Mouse (Mus musculus) adrenal gland, postnatal 25 days (tissue): ENCODE results near the gene Angel2. TPM values are rescaled to one million over a fixed set of nuclear protein-coding genes. Genes with fewer than 3 reads are reported as not detected.

Source experiments
- DNase-seq: peaks from one replicate; pipeline ENCODE4 v3.0.0; 2021; ENCODE audit warnings: mixed read lengths
- total RNA-seq: library from RNA; stranded (reverse); gene quantifications from 2 replicates; pipeline ENCODE4 v1.2.3, GENCODE M21; 2021

The Angel2 gene
- total RNA-seq, 1 experiment from 2014 or later, result 56.8 TPM

GRCm38 (mm10) chr1:190929010-190929695 lies 4.2 kb downstream of the Angel2 start:
- no peak for DNase-seq

DNA sequence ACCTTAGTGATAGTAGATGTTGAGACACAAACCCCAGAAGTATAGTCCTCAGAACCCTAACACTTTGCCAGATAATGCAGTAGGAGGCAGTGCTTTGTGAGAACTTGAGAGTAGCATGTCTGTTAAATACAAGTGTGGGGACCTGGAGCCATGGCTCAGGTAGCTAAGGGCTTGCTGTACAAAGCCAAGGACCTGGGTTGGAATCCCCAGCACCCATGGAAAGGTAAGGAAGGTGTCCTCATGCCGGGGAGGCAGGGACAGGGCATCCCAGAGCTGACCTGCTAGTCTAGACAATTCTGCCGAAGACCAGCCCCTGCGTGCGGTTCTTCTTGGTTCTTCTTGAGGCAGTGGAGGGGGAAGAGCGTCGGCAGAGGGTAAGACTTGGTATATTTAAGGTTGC lies 5.3 kb downstream of the Angel2 start:
- no peak for DNase-seq

DNA sequence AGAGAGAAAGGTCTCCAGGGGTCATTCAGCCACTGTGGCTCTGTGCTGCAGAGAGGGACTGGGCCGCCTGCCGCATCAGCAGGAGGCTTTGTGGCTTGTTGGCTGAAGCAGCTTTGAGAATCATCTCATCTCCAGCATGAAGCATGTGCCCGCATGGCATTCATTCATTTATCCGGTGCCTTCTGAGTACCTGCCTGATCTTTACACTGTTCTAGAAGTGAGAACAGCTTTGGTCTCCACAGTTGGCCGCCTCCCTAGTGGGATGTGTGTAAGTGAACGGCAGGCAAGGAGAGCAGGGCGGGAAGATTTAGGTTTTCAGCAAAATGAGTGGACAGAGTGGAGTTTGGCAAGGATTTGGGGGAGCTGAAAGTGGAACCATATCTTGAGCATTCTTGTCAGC lies 14.9 kb downstream of the Angel2 start:
- no peak for DNase-seq

GRCm38 (mm10) chr1:190944109-190944760 lies 19.3 kb downstream of the Angel2 start:
- DNase-seq, result peak; percentile 66

GRCm38 (mm10) chr1:190947986-190948385 lies 23.1 kb downstream of the Angel2 start:
- no peak for DNase-seq

- peak; percentile 47 for DNase-seq
Measured at GRCm38 (mm10) chr1:190948439-190948838, 23.5 kb downstream of the Angel2 start.

- DNase-seq, result no peak
Measured at GRCm38 (mm10) chr1:190948846-190949245, 23.9 kb downstream of the Angel2 start.

DNA sequence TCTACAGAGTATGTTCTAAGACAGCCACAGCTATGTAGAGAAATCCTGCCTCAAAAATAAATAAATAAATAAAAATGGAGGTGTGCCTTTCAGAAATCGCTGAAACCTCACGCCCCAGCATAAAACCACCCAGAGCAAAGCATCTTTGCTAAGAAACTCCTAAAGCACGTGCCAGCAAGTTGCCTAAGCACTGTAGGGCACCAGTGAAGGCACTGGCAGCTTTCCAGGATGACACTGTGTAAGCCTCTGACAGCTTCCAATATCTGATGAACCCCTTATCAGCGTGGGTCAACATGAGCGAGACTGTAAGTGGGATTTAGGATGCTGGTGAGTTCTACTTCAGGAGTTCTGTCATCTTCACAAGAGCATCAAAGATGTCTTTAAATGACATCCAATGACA lies 26.1 kb downstream of the Angel2 start:
- no peak for DNase-seq

DNA sequence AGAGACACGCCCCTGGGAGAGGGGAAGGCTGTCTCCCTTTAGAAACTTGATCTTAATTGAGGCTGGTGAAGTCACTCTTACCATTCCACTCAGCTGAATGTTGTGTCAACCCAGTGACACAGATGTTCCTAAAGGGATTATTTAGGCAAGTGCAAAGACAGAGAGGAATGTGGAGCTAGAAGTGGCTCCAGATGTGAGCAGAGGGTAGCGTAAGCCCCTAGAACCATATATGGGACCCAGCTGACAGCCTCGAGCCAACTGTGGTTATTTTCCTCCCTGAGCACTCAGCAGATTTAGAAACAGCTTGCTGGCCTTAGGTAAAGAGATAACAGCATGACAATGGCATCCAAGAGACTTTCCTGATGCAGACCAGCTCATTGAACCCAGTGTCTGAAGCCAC lies 28.1 kb downstream of the Angel2 start:
- DNase-seq, result no peak

- no peak for DNase-seq
Measured at GRCm38 (mm10) chr1:190958821-190959220, 33.9 kb downstream of the Angel2 start.

DNA sequence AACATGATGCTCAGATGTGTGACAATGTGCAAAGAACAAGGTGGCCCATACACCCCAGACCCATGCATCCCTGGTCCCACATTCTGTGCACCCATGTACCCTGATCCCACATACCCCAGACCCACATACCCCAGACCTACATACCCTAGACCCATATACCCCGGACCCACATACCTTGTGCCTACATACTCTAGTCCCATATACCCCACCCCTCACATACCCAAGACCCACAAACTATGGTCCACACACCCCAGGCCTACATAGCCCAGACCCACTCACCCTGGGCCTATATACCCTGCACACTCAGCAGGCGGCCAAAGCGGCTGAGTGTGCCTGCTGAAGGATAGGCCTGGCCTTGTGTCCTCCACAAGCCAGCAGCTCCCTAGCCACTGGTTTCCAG lies 37.8 kb downstream of the Angel2 start:
- DNase-seq, result no peak

GRCm38 (mm10) chr1:190964992-190965780 lies 40.3 kb downstream of the Angel2 start:
- DNase-seq, result no peak

DNA sequence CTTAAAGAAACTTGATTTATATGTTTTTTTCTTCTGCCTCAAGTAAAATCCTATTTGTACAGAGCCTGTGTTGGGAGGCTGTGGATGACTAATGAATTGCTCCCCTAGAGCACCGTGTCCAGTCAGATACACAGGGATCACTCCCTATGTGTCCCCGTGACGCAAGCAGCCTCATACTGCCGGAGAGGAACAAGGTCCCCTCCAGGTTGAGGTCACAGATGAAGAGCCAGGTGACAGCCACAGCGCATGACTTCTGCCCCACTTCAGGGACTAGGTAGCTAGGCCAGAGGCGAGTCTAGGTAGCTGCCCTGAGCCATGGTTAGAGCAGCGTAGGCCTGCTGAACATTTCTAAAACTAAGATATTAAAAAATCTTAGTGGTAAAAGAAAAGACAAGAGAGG lies 43.1 kb downstream of the Angel2 start:
- no peak for DNase-seq

- DNase-seq, result no peak
Measured at GRCm38 (mm10) chr1:190971708-190972610, 47.0 kb downstream of the Angel2 start.

GRCm38 (mm10) chr1:190972612-190973192 lies 47.8 kb downstream of the Angel2 start:
- no peak for DNase-seq

- DNase-seq, result no peak
Measured at GRCm38 (mm10) chr1:190974191-190974590, 49.3 kb downstream of the Angel2 start.

DNA sequence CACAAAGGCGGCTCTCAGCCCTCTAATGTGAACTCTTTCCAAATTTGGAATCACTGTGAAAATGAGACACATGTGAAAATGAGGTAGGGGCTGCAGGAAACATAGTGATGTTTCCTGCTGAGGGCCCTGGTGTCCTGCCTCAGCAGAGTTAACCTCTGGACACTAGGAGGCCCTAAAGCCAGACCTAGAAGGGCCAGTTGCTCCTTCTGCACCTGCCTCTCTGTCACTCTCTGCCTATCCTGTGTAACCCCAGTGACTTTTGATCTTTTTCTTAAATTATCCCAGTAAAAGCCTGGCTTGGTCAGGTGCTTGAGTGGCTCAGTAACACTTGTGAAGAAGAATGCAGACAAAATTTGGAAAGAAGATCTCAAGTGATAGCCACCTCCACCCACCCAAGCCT lies 49.9 kb downstream of the Angel2 start:
- DNase-seq, result no peak

DNA sequence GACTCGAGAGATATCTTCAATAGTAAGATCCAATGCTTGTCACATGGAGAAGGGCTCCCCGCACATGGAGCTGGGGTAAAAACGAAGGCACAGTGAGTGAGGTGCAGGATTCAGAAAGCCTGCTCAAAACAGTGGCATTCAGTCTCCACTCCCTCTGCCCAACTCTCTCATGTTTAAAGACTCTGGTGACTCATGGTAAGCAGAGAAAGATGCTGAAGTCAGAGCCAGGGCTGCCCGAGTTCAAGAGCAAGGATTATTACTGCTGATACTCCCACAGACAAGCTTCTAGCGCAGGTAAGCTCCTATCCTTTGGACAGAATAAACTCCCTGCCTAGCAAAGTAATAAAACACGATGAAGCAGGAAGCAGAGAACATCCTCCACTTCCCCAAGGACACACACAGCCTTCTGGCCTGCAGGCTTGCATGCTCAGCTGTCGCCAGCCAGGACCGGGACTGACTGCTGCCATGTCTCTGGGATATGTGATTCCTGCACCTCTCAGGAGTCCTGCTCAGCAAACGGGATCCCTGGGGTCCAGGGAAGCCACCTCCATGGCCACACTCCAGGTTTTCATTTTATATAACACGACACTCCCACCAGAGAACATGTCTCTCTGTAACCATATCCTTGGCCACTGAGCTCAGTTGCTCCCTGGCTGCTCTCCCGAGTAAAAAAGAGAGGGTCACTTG lies 52.1 kb downstream of the Angel2 start:
- DNase-seq, result no peak

DNA sequence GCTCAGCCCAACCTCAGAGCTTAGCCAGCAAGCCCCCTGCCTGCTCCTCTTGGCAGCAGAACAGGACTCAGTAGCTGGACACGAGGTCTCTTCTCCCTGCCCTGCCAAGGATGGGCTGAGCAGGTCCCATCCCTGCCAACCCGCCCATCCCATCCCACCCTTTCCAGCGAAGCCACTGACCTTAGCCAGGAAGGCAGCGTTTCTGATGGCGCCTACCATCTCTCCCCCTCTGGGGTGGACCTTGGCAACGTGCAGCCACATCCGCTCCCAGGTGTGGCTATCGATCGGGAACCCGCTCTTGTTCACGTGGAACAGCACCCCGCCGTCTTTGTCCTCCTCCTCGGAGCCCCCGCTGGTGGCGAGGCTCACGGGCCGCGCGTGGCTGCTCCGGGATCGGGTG lies 53.1 kb downstream of the Angel2 start:
- no peak for DNase-seq

DNA sequence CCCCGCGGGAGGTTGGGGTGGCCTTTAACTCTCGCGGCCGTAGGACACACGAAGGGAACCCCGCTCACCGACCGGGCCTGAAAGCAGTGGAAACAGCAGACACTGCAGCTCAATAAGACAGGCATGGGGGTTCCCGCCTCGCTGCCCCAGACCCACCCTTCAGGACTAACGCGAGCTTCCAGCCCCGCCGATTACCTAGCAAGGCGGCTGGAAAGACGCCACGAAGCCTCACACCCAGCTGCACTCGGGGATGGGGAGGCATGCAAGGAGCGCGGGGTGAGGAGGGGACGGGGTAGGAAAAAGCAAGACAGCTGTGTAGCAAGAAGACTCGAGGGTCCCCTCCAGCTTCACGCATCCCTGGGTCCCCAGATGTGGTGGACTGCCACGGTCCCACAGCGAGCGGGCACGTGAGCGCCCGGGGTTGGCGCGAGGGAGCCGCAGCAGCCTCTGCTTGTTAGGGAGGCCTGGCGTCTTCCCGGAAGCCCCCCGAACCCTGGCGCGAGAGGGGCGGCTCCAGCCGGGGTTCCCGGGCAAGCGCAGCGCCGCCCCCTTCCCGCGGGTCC lies 53.7 kb downstream of the Angel2 start:
- peak; percentile 11 for DNase-seq

GRCm38 (mm10) chr1:190979100-190979563 lies 54.2 kb downstream of the Angel2 start, which contains the start of gene Vash2:
Gene Vash2 (minus strand): TSS chr1:190979296.
- peak; percentile 88 for DNase-seq
